Mouse (Mus musculus): ENCODE results near the gene Scube2. TPM values are rescaled to one million over a fixed set of nuclear protein-coding genes. Genes with fewer than 3 reads are reported as not detected.

The Scube2 gene
- not detected for total RNA-seq (2023)

DNA sequence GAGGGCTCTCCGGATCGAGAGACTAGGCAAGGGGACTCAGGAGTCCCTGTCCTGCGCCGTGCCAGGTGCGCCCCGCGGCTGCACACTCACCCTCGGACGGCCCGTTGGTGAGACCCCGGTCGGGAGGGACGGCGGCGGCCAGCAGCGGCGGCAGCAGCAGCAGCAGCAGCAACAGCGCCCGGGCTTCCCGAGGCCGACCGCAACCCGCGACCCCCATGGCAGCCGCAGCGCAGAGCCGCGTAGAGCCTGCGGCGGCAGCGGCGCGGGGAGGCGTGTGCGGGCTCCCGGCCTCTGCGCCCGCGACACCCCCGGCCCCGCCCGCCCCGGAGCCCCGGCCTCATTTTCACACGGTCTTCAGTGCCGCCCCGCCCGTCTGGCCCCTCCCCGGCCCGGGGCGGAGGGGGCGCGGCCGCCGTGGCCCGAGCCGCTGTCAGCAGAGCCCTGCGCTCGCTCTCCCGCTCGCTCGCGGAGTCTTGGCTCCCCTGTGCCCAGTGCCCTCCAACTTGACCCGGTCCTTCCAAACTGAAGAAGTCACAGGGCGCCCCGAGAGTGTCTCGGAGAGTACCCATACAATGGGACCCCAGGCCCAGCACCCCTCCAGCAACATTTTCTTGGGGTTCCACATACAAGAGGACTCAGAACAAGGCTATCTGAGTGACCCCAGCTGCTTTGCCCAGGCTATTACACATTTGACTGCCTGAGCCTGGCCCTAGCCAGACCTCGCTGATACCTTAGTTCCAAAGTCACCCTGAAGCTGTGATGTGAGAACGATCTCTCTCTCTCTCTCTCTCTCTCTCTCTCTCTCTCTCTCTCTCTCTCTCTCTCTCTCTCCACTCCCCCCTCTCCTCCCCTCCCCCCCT is at the start of gene Scube2:
Gene Scube2, minus strand, starts transcription at position 310 of the 860 bp plus-strand sequence.

DNA sequence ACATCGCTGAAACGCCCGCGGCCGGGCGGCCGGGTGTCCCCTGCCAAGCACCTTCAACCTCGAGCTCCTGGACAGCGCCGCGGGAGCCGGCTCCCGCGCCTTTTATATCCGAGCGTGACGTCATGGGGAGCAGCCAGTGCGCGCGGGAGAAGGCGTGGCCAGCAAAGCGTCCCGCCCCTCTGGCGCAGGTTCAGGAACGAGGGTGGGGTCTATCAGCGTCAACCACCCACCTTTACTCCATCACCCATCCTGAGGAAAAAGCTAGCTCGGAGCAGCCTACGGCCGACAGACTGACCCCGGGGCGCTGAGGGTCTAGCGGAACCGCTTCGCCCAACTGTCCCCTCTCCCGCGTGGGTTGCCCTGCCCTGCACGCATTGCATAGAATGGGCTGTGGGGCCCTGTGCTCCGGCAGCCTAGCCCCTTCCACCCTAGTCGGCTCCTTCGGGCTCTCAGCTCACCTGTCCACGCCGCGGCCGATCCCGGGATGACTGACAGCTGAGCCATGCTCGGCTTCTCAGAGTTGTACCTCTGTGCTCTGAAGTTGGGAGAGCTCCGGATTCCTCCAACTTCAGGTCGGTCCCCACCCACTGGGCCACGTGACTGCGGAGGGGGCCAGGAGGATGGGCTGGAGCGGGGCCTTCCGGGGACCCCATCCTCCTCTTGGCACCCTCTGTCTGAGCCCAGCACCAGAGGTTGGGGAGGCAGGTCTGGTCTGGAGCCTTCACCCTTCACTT is 83.8 kb downstream of the Scube2 start, which contains the start of gene Nrip3:
Gene Nrip3, minus strand, starts transcription at position 556 of the 734 bp plus-strand sequence.

GRCm38 (mm10) chr7:109752008-109752925 is 113.2 kb downstream of the Scube2 start, which contains the start of gene Tmem9b:
Gene Tmem9b, minus strand, starts transcription at chr7:109752875.

Other genes starting within 250 kb of the Scube2 start
- 1.3 TPM for gene St5, start 162.1 kb downstream of the Scube2 start, total RNA-seq (2023)
- gene Akip1, start 162.0 kb downstream of the Scube2 start, total RNA-seq (2023), result 10.8 TPM
- gene BC051019, start 141.8 kb downstream of the Scube2 start, total RNA-seq (2023), result not detected
- gene Ascl3, start 134.0 kb downstream of the Scube2 start, total RNA-seq (2023), result 1.1 TPM
- 34.5 TPM for gene Tmem9b, start 112.8 kb downstream of the Scube2 start, total RNA-seq (2023)
- gene Nrip3, start 83.7 kb downstream of the Scube2 start, total RNA-seq (2023), result 0.12 TPM
- gene Dennd5a, start 94.8 kb upstream of the Scube2 start, total RNA-seq (2023), result 21.5 TPM
- 42.7 TPM for gene Tmem41b, start 121.2 kb upstream of the Scube2 start, total RNA-seq (2023)
- gene Ipo7, start 152.6 kb upstream of the Scube2 start, total RNA-seq (2023), result 63.5 TPM
- 25.8 TPM for gene Zfp143, start 195.5 kb upstream of the Scube2 start, total RNA-seq (2023)